9 mouse cellular contexts compared by ENCODE assay signal in the genomic region with DNA sequence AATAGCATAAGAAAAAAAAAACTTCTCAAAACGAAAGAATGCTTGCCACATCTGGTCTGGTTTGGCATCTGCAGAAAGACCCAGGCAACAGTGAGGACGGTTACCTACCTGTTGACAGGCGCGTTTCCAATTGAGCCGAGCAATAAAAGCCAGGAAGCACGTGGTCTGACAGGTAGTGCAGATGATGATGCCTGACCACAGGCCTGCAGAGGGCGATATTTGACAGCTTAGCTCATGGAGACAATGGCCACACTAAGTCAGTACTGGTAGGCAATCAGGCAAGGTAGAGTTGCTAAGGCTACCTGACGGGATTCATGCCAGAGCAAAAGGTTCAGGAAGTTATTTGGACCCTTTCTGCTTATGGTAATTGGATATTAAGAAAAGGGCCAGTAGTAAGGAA. TPM values are rescaled to one million over a fixed set of nuclear protein-coding genes. Genes with fewer than 3 reads are reported as not detected.
A peak's percentile ranks its signal among the peaks of the same experiment; 100 is the strongest.
DNase-seq lines count a peak whose midpoint lies in the region; ATAC-seq lines count a peak whose summit lies in the region.
"Had no signal": no experiment of that assay in that cellular context is flagged by ENCODE, and none has a peak within 500 bp of the region (broad histone marks: within the 10 kb centered on the region; RNA-seq: fewer than 3 reads in every experiment).

No protein-coding gene starts in this region.

- no peaks in the 10 kb centered on the region for H3K4me1 ChIP-seq in embryonic facial prominence, embryonic 14.5 days (ENCODE audit: control insufficient read depth, insufficient read depth, low read length)
- peaks cover 3% of the 10 kb centered on the region; the same call in 1 of the 2 replicates for H3K4me1 ChIP-seq in intestine, embryonic 16.5 days (ENCODE audit: control insufficient read depth, insufficient read depth, low read length)
- H3K4me1 ChIP-seq in neural tube, embryonic 11.5 days (ENCODE audit: control insufficient read depth, insufficient read depth, low read length): no peaks in the 10 kb centered on the region
- H3K4me1 ChIP-seq: neural tube, embryonic 12.5 days had no signal

- H3K9ac ChIP-seq in embryonic facial prominence, embryonic 14.5 days (ENCODE audit: low read depth, low read length): no peak overlapping the region
- no peak overlapping the region for H3K9ac ChIP-seq in intestine, embryonic 16.5 days (ENCODE audit: low read depth, low read length)
- H3K9ac ChIP-seq in neural tube, embryonic 11.5 days (ENCODE audit: low read length): no peak overlapping the region
- H3K9ac ChIP-seq: neural tube, embryonic 12.5 days had no signal

- no peaks in the 10 kb centered on the region for H3K36me3 ChIP-seq in embryonic facial prominence, embryonic 14.5 days (ENCODE audit: control insufficient read depth, insufficient read depth, low read length)
- no peaks in the 10 kb centered on the region for H3K36me3 ChIP-seq in intestine, embryonic 16.5 days (ENCODE audit: control insufficient read depth, insufficient read depth, low read length)
- no peaks in the 10 kb centered on the region for H3K36me3 ChIP-seq in neural tube, embryonic 11.5 days (ENCODE audit: control insufficient read depth, insufficient read depth, low read length)
- H3K36me3 ChIP-seq: neural tube, embryonic 12.5 days had no signal

- no peak overlapping the region for H3K4me3 ChIP-seq in embryonic facial prominence, embryonic 14.5 days (ENCODE audit: low read depth, low read length)
- H3K4me3 ChIP-seq in intestine, embryonic 16.5 days (ENCODE audit: low read length): no peak overlapping the region
- H3K4me3 ChIP-seq in neural tube, embryonic 11.5 days (ENCODE audit: low read depth, low read length): no peak overlapping the region
- H3K4me3 ChIP-seq: neural tube, embryonic 12.5 days had no signal

- peak; percentile 21 to 74 for DNase-seq in frontal cortex, adult 2 months (ENCODE audit: extremely low spot score in 1 of 2, low spot score in 1 of 2)
- peak; percentile 79 for DNase-seq in adrenal gland, postnatal 10 days
- DNase-seq in embryonic facial prominence, embryonic 14.5 days (ENCODE audit: low spot score): peak; percentile 75
- peak; percentile 34 to 60 for DNase-seq in left cerebral cortex, postnatal 25 days (ENCODE audit: low spot score in 2 of 2)
- DNase-seq in neural tube, embryonic 11.5 days (ENCODE audit: low spot score): peak; percentile 51
- peak; percentile 11 for DNase-seq in telencephalon, adult 2 months (ENCODE audit: low read depth, low spot score)

- 10% methylated on average over 8 of the region's 8 CpGs for WGBS in embryonic facial prominence, embryonic 14.5 days
- 6% methylated on average over 8 of the region's 8 CpGs for WGBS in intestine, embryonic 16.5 days
- WGBS in neural tube, embryonic 11.5 days: 12% methylated on average over 8 of the region's 8 CpGs

- ATAC-seq in frontal cortex, adult (ENCODE audit: low TSS enrichment): no peak; the same call in 1 of the 2 replicates
- ATAC-seq in embryonic facial prominence, embryonic 14.5 days (ENCODE audit: low read depth): peak; percentile 84; the same call in 1 of the 2 replicates
- peak; percentile 86 for ATAC-seq in intestine, embryonic 16.5 days
- ATAC-seq in neural tube, embryonic 11.5 days (ENCODE audit: insufficient read depth, low FRiP score, low TSS enrichment): no peak

- peaks cover 11% of the 10 kb centered on the region; the same call in 1 of the 2 replicates for H3K27me3 ChIP-seq in embryonic facial prominence, embryonic 14.5 days (replicated peaks; ENCODE audit: control insufficient read depth, insufficient read depth, low read length)
- H3K27me3 ChIP-seq in intestine, embryonic 16.5 days (replicated peaks; ENCODE audit: control insufficient read depth, insufficient read depth, low read length): no peaks in the 10 kb centered on the region
- no peaks in the 10 kb centered on the region for H3K27me3 ChIP-seq in neural tube, embryonic 11.5 days (ENCODE audit: control insufficient read depth, insufficient read depth, low read length)

- H3K9me3 ChIP-seq in embryonic facial prominence, embryonic 14.5 days (ENCODE audit: control insufficient read depth, low read length): no peaks in the 10 kb centered on the region
- no peaks in the 10 kb centered on the region for H3K9me3 ChIP-seq in intestine, embryonic 16.5 days (ENCODE audit: control insufficient read depth, low read length)
- H3K9me3 ChIP-seq in neural tube, embryonic 11.5 days (ENCODE audit: control insufficient read depth, low read length): no peaks in the 10 kb centered on the region
- H3K9me3 ChIP-seq: neural tube, embryonic 12.5 days had no signal

- H3K4me2 ChIP-seq in embryonic facial prominence, embryonic 14.5 days (ENCODE audit: low read depth, low read length): no peak overlapping the region
- H3K4me2 ChIP-seq in intestine, embryonic 16.5 days (ENCODE audit: low read depth, low read length): no peak overlapping the region
- H3K4me2 ChIP-seq in neural tube, embryonic 11.5 days (ENCODE audit: low read depth): no peak overlapping the region
- H3K4me2 ChIP-seq: neural tube, embryonic 12.5 days had no signal

- H3K27ac ChIP-seq in embryonic facial prominence, embryonic 14.5 days (replicated peaks; ENCODE audit: low read depth, low read length): no peak overlapping the region
- no peak overlapping the region for H3K27ac ChIP-seq in intestine, embryonic 16.5 days (ENCODE audit: low read length)
- no peak overlapping the region for H3K27ac ChIP-seq in neural tube, embryonic 11.5 days (ENCODE audit: low read depth, low read length)
- H3K27ac ChIP-seq: neural tube, embryonic 12.5 days had no signal

- intact Hi-C loops in left cerebral cortex, postnatal 25 days (cut with DNase I): loop anchor here (2.0 to 5.0 kb wide), 2 partner anchors 58 to 155 kb away; partner anchors contain the start of gene B9d1

RNA-seq across cellular contexts. Expression of gene Slc47a2, which starts 6.7 kb away (rescaled TPM):
- 0.14 and 0.27 TPM in 2 replicates for polyA plus RNA-seq in frontal cortex, adult 2 months (2012; rRNA removed)
- total RNA-seq in adrenal gland, postnatal 10 days (2021): not detected
- 0.29 TPM in 1 of 2 replicates, not detected in the other for polyA plus RNA-seq in embryonic facial prominence, embryonic 14.5 days (2014; fragmentation: Nextera tagmentation; extraction: Ambion mirVana)
- not detected in 2 replicates for polyA plus RNA-seq in intestine, embryonic 16.5 days (2015; fragmentation: Nextera tagmentation; extraction: Ambion mirVana)
- under 1 TPM; 0.14 to 0.37 TPM for total RNA-seq in left cerebral cortex, postnatal 25 days (2021)
- polyA plus RNA-seq in neural tube, embryonic 11.5 days (2014; fragmentation: Nextera tagmentation; extraction: Ambion mirVana): not detected in 2 replicates
- polyA plus RNA-seq: neural tube, embryonic 12.5 days had no signal

RNA-seq across cellular contexts. Expression of gene Slc47a1, which starts 28.8 kb away (rescaled TPM):
- 4.8 TPM in 2 replicates for polyA plus RNA-seq in frontal cortex, adult 2 months (2012; rRNA removed)
- 1 to 10 TPM; 4.5 to 9.0 TPM for total RNA-seq in adrenal gland, postnatal 10 days (2021)
- 1.4 and 2.3 TPM in 2 replicates for polyA plus RNA-seq in embryonic facial prominence, embryonic 14.5 days (2014; fragmentation: Nextera tagmentation; extraction: Ambion mirVana)
- 12.5 and 17.5 TPM in 2 replicates for polyA plus RNA-seq in intestine, embryonic 16.5 days (2015; fragmentation: Nextera tagmentation; extraction: Ambion mirVana)
- total RNA-seq in left cerebral cortex, postnatal 25 days (2021): 1 to 10 TPM; 1.7 to 2.6 TPM
- 0.08 TPM in 1 of 2 replicates, not detected in the other for polyA plus RNA-seq in neural tube, embryonic 11.5 days (2014; fragmentation: Nextera tagmentation; extraction: Ambion mirVana)

Comparison
In these comparisons a context has a peak if more than half of its experiments do, and no peak if none do; other contexts are left out.
1. DNase-seq: peak in every context shown above with its lines; median percentile 79 in adrenal gland, postnatal 10 days; 75 in embryonic facial prominence, embryonic 14.5 days; 51 in neural tube, embryonic 11.5 days; 48 in frontal cortex, adult 2 months; 47 in left cerebral cortex, postnatal 25 days; 11 in telencephalon, adult 2 months.
2. ATAC-seq: peak in embryonic facial prominence, embryonic 14.5 days (single experiment) and intestine, embryonic 16.5 days (single experiment); none in frontal cortex, adult (single experiment) and neural tube, embryonic 11.5 days (single experiment).